Mouse (Mus musculus): ENCODE data around the gene Map4k4.

Map4k4 gene

GRCm38 (mm10) chr1:39900181-39901005, at the start of gene Map4k4:
TSS of gene Map4k4 (plus strand) at chr1:39900913.
- DNase-seq = peak; percentile 81 to 92

- DNase-seq = no peak
These were observed 44.8 kb upstream of the Map4k4 start for GRCm38 (mm10) chr1:39855949-39856348.

GRCm38 (mm10) chr1:39856795-39857447, 43.8 kb upstream of the Map4k4 start:
- DNase-seq = no peak

- no peak for DNase-seq
These were observed 43.3 kb upstream of the Map4k4 start for GRCm38 (mm10) chr1:39857448-39857820.

- peak in 1 of 2 experiments; percentile 14 for DNase-seq
These were observed 41.5 kb upstream of the Map4k4 start for GRCm38 (mm10) chr1:39859213-39859612.

- DNase-seq = no peak
These were observed 34.2 kb upstream of the Map4k4 start for GRCm38 (mm10) chr1:39866367-39867141.

GRCm38 (mm10) chr1:39867142-39867525, 33.6 kb upstream of the Map4k4 start:
- no peak for DNase-seq

GRCm38 (mm10) chr1:39867966-39868593, 32.6 kb upstream of the Map4k4 start:
- DNase-seq = peak; percentile 71 to 78

- peak; percentile 12 to 17 for DNase-seq
These were observed 31.7 kb upstream of the Map4k4 start for GRCm38 (mm10) chr1:39868825-39869571.

- peak; percentile 6 to 20 for DNase-seq
These were observed 31.0 kb upstream of the Map4k4 start for GRCm38 (mm10) chr1:39869721-39870201.

GRCm38 (mm10) chr1:39877981-39878380, 22.7 kb upstream of the Map4k4 start:
- DNase-seq = no peak

- DNase-seq = no peak
These were observed 18.2 kb upstream of the Map4k4 start for GRCm38 (mm10) chr1:39882505-39882904.

- no peak for DNase-seq
These were observed 15.8 kb upstream of the Map4k4 start for GRCm38 (mm10) chr1:39884803-39885515.

- no peak for DNase-seq
These were observed 12.7 kb upstream of the Map4k4 start for GRCm38 (mm10) chr1:39887997-39888396.

GRCm38 (mm10) chr1:39889429-39889828, 11.3 kb upstream of the Map4k4 start:
- DNase-seq = no peak

GRCm38 (mm10) chr1:39889973-39890372, 10.7 kb upstream of the Map4k4 start:
- DNase-seq = no peak

- DNase-seq = no peak
These were observed 7.4 kb upstream of the Map4k4 start for GRCm38 (mm10) chr1:39893153-39893880.

GRCm38 (mm10) chr1:39895097-39895496, 5.6 kb upstream of the Map4k4 start:
- no peak for DNase-seq

GRCm38 (mm10) chr1:39895506-39895905, 5.2 kb upstream of the Map4k4 start:
- no peak for DNase-seq

- DNase-seq = peak in 1 of 2 experiments; percentile 11
These were observed 4.1 kb upstream of the Map4k4 start for GRCm38 (mm10) chr1:39896581-39896980.

GRCm38 (mm10) chr1:39898686-39899085, 2.0 kb upstream of the Map4k4 start:
- no peak for DNase-seq
